Mouse (Mus musculus): Measurements from ENCODE around the gene Gm21988.

Gm21988 gene

DNA sequence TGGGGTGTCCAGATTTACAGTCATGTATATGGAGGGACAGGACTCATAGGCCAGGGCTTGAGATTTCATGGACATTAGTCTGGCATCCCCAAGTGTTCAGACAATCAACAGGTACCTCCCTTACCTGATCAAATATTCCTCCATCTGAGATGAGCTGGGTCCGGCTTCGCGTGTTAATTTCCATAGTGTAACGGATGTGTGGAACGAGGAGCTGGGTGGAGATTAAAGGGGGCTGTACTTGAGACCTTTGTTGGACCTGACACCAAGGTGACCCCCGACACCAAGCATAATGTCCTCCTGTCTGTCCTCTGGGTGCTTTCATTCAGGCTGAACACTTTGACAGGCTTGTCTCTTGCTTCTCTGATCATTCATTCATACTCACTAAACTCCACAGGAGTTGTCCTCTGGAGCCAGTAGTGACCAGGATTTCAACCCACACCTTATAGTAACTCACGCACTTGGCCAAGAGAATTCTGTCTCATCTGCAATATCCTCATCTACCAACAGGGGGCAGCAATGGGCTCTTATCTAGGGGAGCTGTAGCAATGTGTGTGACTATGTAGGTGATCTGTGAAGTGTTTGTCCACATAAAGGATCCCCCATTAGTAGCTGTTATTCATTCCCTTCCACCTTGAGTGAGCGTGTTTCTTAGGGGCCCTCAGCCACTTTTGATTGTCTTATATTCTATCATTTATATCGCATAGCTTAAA lies 7.7 kb upstream of the Gm21988 start:
- CTCF ChIA-PET: interaction anchor here (0.5 to 1.7 kb wide), 30 partner anchors 8 to 1947 kb away, joined by 3 to 18 read pairs (median 4); partner anchors contain the start of genes 0610010K14Rik (in 3 of the 4), Bcl6b (in 1 of the 4), Gm21988 (in 1 of the 4) and Rnasek (in 1 of the 4)
- POLR2A ChIA-PET: interaction anchor here in 3 of 4 experiments (0.6 to 2.3 kb wide), 14 partner anchors 8 to 825 kb away, joined by 3 to 12 read pairs (median 3); partner anchors contain the start of genes 0610010K14Rik (in 3 of the 3), Alox12 (in 1 of the 3), Gm21988 (in 1 of the 3) and Rnasek (in 1 of the 3)

DNA sequence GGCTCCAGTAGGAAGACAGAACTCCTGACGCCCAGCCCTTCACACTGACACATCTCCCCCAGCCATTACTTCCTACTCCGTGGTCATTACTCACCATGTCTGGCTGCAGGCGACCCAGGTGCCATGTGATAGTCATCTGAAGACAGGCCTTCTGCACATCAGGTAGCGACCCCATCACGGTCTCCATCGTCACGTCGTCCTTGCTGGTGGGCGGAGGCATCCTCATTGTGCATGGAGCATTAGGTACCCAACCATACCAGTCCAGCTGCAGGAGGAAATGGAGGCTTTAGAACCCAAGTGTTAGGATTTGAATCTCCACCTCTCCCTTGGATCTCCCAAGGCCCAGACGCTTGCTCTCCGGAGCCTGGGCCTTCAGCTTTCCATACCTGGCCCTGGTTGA lies 3.0 kb upstream of the Gm21988 start:
- CTCF ChIA-PET: interaction anchor here in 2 of 4 experiments (0.7 to 0.8 kb wide), 2 partner anchors 12 to 21 kb away, joined by 3 to 8 read pairs; no protein-coding TSS in a partner anchor
- POLR2A ChIA-PET: interaction anchor here in 1 of 4 experiments (0.7 kb wide), 1 partner anchor 16 kb away, joined by 4 read pairs; no protein-coding TSS in a partner anchor

DNA sequence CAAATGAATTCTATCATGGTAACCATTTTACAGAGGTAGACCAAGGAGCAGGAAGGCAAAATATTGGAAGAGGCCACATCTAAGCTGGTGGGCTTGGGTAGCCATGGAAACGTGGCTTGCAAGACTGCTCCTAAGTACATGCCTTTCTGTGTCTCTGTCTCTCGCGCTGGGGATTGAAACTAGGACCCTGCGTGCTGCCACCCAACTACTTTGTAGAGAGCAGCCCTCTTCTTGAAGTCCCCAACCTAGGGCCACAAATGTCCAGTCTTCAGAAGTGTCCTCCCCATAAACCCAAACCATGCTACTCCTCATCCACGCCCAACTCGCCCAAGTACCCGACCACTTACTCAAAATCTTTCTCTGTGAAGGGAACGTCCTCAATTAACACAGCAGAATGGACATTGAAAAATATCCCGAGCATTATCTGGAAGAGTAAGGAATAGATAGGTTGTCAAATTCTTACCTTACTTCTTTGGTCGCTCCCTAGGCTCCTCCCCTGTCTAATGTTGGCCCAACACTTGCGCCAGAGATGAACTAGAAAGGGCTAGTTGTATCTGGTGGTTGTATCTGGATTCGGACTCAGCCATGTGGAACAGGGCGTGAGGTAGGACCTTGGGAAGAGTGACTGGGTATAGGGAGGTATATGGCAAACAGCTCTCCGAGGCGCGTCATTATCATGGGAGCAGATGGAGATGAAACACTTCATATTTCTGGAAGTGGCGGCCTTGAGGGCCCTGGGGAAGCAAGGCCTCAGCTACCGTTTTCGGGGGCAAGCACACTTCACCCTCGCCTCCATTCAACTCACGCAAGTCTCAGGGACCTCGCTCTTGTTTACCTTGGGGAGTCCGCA lies 814 bp downstream of the Gm21988 start:
- CTCF ChIA-PET: interaction anchor here in 3 of 4 experiments (0.7 to 2.8 kb wide), 11 partner anchors 8 to 290 kb away, joined by 3 to 11 read pairs (median 4); partner anchors contain the start of genes Alox12e (in 1 of the 3) and Bcl6b (in 1 of the 3)
- POLR2A ChIA-PET: interaction anchor here (0.6 to 6.9 kb wide), 38 partner anchors 8 to 430 kb away, joined by 3 to 90 read pairs (median 7); partner anchors contain the start of genes Alox12 (in 3 of the 4), Arrb2 (in 2 of the 4), Slc16a13 (in 2 of the 4) and Spag7 (in 2 of the 4)

DNA sequence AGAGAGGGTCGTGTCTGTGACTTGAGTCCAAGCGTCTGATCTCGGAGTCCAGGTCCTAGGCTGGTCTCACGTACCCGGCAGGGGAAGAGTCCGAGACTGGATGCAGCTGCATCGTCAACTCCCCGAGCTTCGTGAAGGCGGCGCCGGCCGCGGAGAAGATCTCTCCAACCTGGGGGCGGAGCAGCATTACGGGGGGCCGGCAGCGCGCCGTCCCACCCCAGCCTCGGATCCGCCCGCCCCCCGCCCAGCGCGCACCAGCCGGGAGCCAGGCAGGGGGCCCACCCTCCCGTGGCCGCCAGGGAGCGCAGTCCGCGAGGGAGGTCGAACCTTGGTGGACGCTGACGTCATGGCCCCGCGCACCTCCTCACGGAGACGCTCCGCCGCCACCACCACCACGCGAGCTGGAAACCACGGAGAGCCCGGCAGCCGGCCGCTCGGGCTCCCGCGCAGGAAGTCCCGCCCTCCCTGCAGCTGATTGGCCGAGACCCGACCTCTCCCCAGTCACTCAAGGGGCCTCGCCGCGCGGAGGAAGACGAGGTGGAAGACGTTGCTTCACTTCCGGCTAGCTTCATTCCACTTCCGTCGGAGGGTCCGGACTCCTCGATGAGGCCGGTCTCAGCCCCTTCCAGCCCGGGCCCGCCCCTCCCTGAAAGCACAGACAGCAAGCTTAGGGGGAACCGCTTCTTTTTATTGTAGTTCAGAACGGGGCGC lies 2.0 kb downstream of the Gm21988 start, which contains the start of gene 0610010K14Rik:
Gene 0610010K14Rik, minus strand, starts transcription at position 458 of the 711 bp plus-strand sequence.
- ChIA-PET POLR2A (interaction anchor here (0.6 to 6.9 kb wide), 55 partner anchors 9 to 1265 kb away, joined by 3 to 90 read pairs (median 4); partner anchors contain the start of genes Arrb2 (in 3 of the 4), Alox12 (in 2 of the 4), Bcl6b (in 2 of the 4) and Rnf167 (in 2 of the 4)), CTCF (interaction anchor here (0.5 to 2.4 kb wide), 22 partner anchors 9 to 431 kb away, joined by 3 to 9 read pairs (median 4); partner anchors contain the start of genes Alox12 (in 1 of the 4), Cxcl16 (in 1 of the 4) and Zmynd15 (in 1 of the 4))

DNA sequence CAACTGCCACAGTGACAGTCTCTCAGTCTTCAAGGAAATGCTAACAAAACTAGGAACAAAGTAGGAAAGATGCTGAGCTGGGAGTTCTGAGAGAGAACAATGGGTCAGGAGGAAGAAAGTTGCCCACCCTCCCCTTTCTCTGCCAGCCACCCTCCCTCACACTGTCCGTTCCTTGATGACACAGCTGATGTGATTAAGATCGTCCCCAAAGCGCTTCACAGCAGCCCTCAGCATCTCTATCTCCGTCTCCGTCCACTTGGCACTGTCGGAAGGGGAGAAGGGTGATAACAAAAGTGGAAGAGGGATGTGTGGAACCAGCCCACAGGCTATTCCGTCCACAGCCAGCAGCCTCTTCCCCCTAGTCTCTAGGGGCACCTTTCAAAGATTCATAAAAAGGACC lies 2.9 kb downstream of the Gm21988 start:
- CTCF ChIA-PET: interaction anchor here in 3 of 4 experiments (0.5 to 2.4 kb wide), 16 partner anchors 8 to 736 kb away, joined by 3 to 9 read pairs (median 4); partner anchors contain the start of gene Alox12 (in 1 of the 3)
- POLR2A ChIA-PET: interaction anchor here in 3 of 4 experiments (0.6 to 6.9 kb wide), 34 partner anchors 8 to 1103 kb away, joined by 3 to 90 read pairs (median 5); partner anchors contain the start of genes Arrb2 (in 3 of the 3), Bcl6b (in 2 of the 3), Slc16a13 (in 2 of the 3) and Alox12 (in 1 of the 3)

DNA sequence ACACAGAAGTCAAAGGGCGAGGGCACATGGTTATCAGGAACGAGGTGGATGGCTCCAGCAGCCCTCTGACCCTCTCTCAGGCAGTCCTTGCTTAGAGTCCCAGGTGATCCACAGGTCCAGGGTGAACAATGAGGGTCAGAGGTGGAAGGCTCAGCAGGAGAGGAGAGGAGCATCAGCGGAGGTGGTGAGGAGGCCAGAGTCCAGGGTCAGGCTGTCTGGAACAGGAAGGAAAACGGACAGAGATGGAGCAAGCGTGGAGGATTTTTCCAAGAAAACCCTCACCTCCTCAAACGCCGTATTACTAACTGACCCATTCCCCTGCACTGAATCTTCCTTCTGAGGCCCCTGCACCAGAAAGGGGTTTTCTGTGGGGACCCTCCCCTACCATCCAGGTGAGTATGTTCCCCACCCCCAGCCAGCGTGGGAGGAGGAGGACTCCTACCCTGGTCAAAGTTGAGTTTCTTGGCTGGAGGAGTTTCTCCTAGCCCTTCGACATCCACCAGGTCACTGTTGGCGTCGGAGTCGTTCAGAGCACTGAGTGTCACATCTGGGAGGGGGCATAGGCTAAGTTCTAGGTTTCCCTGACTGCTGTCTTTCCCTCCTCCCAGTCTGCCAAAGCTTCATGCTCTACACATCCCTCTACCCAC lies 4.3 kb downstream of the Gm21988 start:
- CTCF ChIA-PET: no interaction called here
- POLR2A ChIA-PET: interaction anchor here in 1 of 4 experiments (3.3 to 6.9 kb wide), 2 partner anchors 7 to 14 kb away, joined by 28 to 90 read pairs; partner anchors contain the start of genes Bcl6b and Slc16a13

DNA sequence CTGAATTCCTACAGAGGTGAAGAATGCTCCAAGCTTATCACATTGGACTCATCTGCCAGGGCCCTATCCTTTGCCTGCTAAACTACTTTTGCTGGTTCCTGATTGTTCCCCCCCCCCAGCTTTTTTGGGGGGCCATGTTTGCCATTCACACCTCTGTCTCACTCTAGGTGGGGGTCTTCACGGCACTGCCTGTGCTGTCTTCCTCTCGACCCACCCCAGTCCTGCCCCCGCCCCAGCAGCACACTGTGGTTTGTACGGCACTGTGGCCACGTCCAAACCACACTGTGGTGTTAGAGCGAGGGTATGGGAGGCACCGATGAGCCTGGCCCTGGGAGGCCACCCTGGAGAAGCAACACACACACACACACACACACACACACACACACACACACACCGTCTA lies 5.1 kb downstream of the Gm21988 start:
- CTCF ChIA-PET: no interaction called here

DNA sequence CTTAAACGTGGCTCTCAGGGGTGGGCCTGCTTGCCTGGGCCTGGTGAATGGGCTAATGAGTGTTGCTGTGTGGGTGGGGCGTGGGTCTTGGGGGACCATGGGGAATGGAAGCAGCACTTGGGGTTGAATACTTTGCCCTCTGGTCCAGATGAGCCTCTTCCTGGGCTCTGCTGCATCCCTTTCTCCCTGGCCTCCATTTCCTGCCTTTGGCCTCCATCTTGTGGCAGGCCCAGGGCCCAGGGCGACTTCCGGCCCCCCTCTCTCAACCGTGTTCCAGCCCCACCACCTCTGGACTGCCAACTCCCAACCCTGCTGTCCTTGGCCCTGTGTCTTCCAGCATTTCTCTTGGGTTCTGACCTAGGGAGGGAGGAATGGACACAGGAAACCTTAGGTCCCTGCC lies 5.6 kb downstream of the Gm21988 start:
- CTCF ChIA-PET: interaction anchor here in 2 of 4 experiments (0.5 to 1.4 kb wide), 2 partner anchors 14 to 219 kb away, joined by 3 to 4 read pairs; no protein-coding TSS in a partner anchor
- POLR2A ChIA-PET: interaction anchor here in 2 of 4 experiments (1.5 to 5.3 kb wide), 4 partner anchors 12 to 435 kb away, joined by 3 to 46 read pairs (median 10); partner anchors contain the start of genes Slc16a13 (in 1 of the 2) and Spag7 (in 1 of the 2)

More for the DNA sequence above, 5.1 kb downstream of the Gm21988 start:
- POLR2A ChIA-PET: interaction anchor here in 2 of 4 experiments (2.7 to 5.3 kb wide), 2 partner anchors 12 to 13 kb away, joined by 16 to 46 read pairs; partner anchors contain the start of gene Slc16a13 (in 1 of the 2)

DNA sequence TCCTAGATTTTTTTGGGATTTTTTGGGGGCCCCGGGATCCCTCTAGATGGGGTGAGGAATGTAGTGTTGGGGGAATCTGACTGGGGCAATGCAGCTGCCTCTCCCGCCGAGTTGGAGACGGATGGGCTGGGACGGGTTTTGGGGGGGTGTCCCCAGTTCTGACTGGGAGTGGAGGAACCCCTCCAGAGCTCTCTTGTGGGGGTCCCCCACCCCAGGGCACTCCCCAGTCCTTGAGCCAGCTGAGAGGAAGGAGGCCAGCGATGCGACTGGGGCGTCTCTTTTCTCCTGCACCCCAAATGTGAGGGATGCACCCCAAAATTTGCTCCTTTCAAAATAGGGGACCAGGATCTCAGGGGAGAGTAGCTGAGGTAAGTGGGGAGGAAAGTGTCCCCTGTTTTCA lies 6.6 kb downstream of the Gm21988 start:
- CTCF ChIA-PET: interaction anchor here in 3 of 4 experiments (0.6 to 1.4 kb wide), 5 partner anchors 15 to 110 kb away, joined by 3 to 5 read pairs (median 4); no protein-coding TSS in a partner anchor
- POLR2A ChIA-PET: interaction anchor here in 3 of 4 experiments (0.6 to 5.3 kb wide), 11 partner anchors 11 to 523 kb away, joined by 3 to 46 read pairs (median 9); partner anchors contain the start of genes Slc16a13 (in 2 of the 3) and Spag7 (in 1 of the 3)

DNA sequence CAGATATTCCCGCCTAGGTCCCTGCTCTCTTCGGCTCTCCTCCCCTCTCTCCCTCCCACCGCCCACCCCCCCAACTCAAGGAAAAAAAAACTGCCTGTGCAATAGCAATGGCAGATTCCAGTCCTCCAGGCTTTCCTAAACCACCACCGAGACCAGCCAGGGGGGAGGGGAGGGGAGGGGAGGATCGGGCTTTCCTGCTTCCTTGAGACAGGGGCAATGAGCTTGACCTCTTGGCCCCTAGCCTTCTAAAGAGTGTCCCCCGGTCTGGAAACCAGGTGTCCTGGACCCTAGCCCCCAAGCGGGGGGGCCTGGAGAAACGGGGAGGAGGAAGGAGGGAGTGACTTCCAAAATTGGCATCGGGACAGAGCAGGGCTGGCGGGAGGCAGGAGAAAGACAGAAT lies 7.1 kb downstream of the Gm21988 start:
- CTCF ChIA-PET: interaction anchor here (0.6 to 1.4 kb wide), 4 partner anchors 10 to 64 kb away, joined by 3 to 4 read pairs (median 3); no protein-coding TSS in a partner anchor
- POLR2A ChIA-PET: interaction anchor here (0.6 to 5.3 kb wide), 11 partner anchors 10 to 523 kb away, joined by 3 to 46 read pairs (median 8); partner anchors contain the start of genes Slc16a13 (in 2 of the 4) and Spag7 (in 1 of the 4)

DNA sequence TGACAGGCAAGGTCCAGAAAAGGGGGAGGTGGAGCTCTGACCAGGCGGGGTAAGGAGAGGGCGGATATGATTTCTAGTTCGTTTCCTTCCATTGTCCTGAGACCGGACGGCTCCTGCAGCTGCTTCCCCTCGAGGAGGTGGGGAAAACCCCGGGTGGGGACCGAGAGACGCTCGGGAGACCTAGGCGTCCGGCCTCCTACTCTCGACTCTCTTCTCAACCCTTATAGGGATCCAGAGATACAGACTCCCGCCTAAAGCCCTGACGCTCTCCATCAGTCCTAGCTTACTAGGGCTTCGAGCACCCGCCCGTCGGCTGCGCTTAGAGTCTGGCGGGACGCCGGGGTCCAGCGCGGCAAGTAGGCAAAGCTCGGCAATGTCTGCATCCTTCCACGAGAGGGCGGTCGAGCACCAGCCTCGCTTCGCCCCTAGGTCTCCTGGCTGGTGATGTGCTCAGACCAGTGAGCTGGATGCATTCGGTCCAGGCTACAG lies 9.3 kb downstream of the Gm21988 start:
- ChIA-PET CTCF (interaction anchor here (0.5 to 3.0 kb wide), 72 partner anchors 8 to 309 kb away, joined by 3 to 20 read pairs (median 4); partner anchors contain the start of genes Gm21988 (in 3 of the 4), Rnasek (in 3 of the 4), Slc16a13 (in 3 of the 4) and Arrb2 (in 2 of the 4)), POLR2A (interaction anchor here in 3 of 4 experiments (0.5 to 7.4 kb wide), 39 partner anchors 7 to 1328 kb away, joined by 3 to 90 read pairs (median 3); partner anchors contain the start of genes Gm21988 (in 3 of the 3), Rnasek (in 3 of the 3), 0610010K14Rik (in 2 of the 3) and Slc16a11 (in 2 of the 3))

DNA sequence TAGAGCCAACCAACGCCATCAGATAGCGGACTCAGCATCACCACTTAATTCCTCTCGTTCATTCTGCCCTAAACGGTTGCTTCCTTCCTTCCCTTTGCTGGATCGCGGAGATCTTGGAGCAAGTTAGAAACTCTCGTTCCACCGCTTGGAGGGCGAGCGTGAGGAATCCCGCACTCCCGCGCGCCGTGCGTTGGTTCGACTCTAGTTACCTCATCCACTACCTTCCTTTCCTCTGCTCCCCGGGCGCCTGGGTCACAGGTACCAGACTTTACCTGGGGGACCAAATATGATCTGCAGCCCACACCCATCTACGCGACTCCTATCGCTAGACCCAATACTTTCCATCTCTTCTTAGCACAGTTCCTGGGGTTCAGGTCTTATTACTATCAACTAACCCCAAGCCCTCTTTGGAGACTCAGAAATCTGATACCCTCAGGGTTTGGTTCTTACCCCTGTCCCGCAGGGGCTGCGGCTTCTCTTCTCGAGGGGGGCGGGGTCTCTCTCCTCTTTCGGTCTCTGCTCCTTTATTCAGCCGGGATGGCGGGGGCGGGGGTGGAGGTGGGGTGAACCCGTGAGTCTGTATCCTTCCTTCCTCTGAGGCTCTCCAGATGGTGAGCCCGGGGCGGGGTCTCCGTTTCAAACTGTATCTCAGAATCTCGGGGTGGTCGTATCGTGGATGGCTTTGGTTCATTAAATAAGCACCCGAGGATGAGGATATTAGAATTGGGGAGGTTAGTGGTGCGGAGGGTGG lies 10.2 kb downstream of the Gm21988 start, which contains the start of gene Bcl6b:
Gene Bcl6b, minus strand, starts transcription at position 539 of the 751 bp plus-strand sequence.
- CTCF ChIA-PET: interaction anchor here (0.6 to 3.0 kb wide), 37 partner anchors 8 to 308 kb away, joined by 3 to 20 read pairs (median 5); partner anchors contain the start of genes Gm21988 (in 3 of the 4), Rnasek (in 3 of the 4), 0610010K14Rik (in 2 of the 4) and Acadvl (in 1 of the 4)
- POLR2A ChIA-PET: interaction anchor here (0.6 to 7.4 kb wide), 34 partner anchors 8 to 649 kb away, joined by 3 to 90 read pairs (median 4); partner anchors contain the start of genes 0610010K14Rik (in 4 of the 4), Gm21988 (in 2 of the 4), Rnasek (in 2 of the 4) and Slc16a13 (in 2 of the 4)

DNA sequence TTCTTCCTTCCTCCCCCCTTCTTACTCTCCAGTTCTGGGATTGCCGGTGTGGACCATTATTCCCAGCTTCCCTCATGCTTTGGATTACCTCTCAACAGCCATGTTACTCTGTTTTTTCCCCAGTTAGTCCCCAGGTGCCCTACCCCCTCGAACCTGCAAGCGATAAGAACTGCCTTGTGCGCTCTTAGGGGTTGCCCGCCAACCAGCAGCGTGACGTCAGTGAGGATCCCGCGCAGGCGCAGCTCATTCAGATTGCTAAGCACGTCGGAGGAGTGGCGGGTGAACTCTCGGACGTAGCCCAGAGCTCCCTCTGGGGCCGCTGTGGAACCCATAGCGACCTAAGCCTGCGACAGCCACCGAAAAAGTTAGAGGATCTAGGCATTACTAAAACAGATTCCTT lies 10.8 kb downstream of the Gm21988 start:
- POLR2A ChIA-PET: interaction anchor here (0.6 to 7.4 kb wide), 19 partner anchors 8 to 440 kb away, joined by 3 to 90 read pairs (median 4); partner anchors contain the start of genes 0610010K14Rik (in 4 of the 4), Gm21988 (in 2 of the 4), Rnasek (in 2 of the 4) and Alox12e (in 1 of the 4)
- CTCF ChIA-PET: interaction anchor here in 3 of 4 experiments (0.6 to 3.0 kb wide), 16 partner anchors 9 to 282 kb away, joined by 3 to 20 read pairs (median 4); partner anchors contain the start of genes 0610010K14Rik (in 2 of the 3) and Alox12e (in 1 of the 3)

DNA sequence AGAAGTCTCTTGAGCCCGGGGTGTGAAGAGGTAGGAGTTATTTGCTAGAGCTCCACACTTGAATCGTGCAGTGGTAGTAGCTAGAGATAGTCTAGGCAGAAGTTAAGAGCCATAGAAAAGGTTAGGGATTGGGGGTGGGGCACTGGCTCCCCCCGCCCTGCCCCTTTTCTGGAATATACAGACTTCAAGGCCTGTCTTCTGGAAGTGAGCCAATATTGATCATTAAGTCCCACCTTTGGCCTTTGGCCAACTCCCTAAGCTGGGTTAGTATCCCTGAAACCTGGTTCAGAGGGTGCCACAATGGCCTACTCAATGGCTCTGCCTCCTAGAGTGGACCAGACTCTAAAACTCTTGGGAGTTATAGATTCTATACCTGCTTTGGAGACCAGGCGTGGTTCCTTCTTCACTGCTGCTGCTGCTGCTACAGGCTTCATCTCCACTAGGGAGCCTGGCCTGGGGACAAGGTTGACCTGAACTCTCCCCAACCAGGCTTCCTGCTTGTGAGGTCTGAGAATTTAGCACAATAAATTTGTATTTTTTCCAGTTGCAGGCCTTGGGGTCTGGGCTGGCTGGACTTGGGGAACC lies 11.9 kb downstream of the Gm21988 start:
- CTCF ChIA-PET: interaction anchor here in 2 of 4 experiments (0.9 to 1.3 kb wide), 2 partner anchors 107 to 153 kb away, joined by 3 read pairs; no protein-coding TSS in a partner anchor
- POLR2A ChIA-PET: interaction anchor here in 2 of 4 experiments (1.1 to 7.4 kb wide), 5 partner anchors 10 to 20 kb away, joined by 3 to 90 read pairs (median 14); partner anchors contain the start of genes 0610010K14Rik (in 2 of the 2), Gm21988 (in 2 of the 2) and Rnasek (in 2 of the 2)
